Comparison of ENCODE assay signal across 8 mouse cellular contexts in genomic region chr7:101761899-101762780, GRCm38 (mm10). TPM values are rescaled to one million over a fixed set of nuclear protein-coding genes. Genes with fewer than 3 reads are reported as not detected.
DNase-seq lines count a peak whose midpoint lies in the region; ATAC-seq lines count a peak whose summit lies in the region.

No protein-coding gene starts in this region.

- peak; percentile 57 for DNase-seq in gastrocnemius, adult 18-20 months (ENCODE audit: low spot score)
- no peak for DNase-seq in gastrocnemius, postnatal 36 days
- DNase-seq in left cerebral cortex, postnatal 4 days = peak; percentile 57
- no peak for DNase-seq in left cerebral cortex, adult 8-10 months (ENCODE audit: low spot score in 2 of 2)
- peak; percentile 75 for DNase-seq in brain, adult 2 months (ENCODE audit: low read depth, low spot score)
- peak; percentile 15 for DNase-seq in lung, postnatal 25 days (ENCODE audit: low spot score)
- no peak for DNase-seq in kidney, adult 11 months

- no peak for ATAC-seq in megakaryocyte-erythroid progenitor cell, adult 5-6 weeks (replicated peaks; ENCODE audit: low FRiP score, low TSS enrichment, poor library complexity, severe bottlenecking)

- intact Hi-C loops in gastrocnemius, postnatal 36 days (cut with DNase I) = no loop called here
- intact Hi-C loops in left cerebral cortex, postnatal 4 days (cut with DNase I) = no loop called here

RNA-seq across cellular contexts. Expression of gene Phox2a, which starts 56.0 kb away (rescaled TPM):
- total RNA-seq in gastrocnemius, adult 18-20 months (2021) = not detected
- total RNA-seq in gastrocnemius, postnatal 36 days (2021) = not detected
- not detected for total RNA-seq in left cerebral cortex, postnatal 4 days (2021)
- total RNA-seq in left cerebral cortex, adult 8-10 months (2022) = under 1 TPM in 3 of 4 experiments, not detected in 1; 0.30 to 0.39 (median 0.30) TPM
- total RNA-seq in megakaryocyte-erythroid progenitor cell, adult 5-6 weeks (2014; fragmentation: Nextera tagmentation) = not detected in 2 replicates
- total RNA-seq in megakaryocyte-erythroid progenitor cell, adult 5-6 weeks (2017) = not detected in 2 replicates

Comparison
In these comparisons a context has a peak if more than half of its experiments do, and no peak if none do; other contexts are left out.
1. DNase-seq: peak in gastrocnemius, adult 18-20 months (single experiment), left cerebral cortex, postnatal 4 days (single experiment), brain, adult 2 months (single experiment) and lung, postnatal 25 days (single experiment); none in gastrocnemius, postnatal 36 days (0 of 2), left cerebral cortex, adult 8-10 months (0 of 2) and kidney, adult 11 months (single experiment).